Mouse (Mus musculus) ES-E14 (cell line): ENCODE data around the gene Ttc9c.

Source experiments
- CHD2 ChIP-seq: IDR thresholded peaks from 2 replicates; pipeline ENCODE4 v1.6.1; 2014; ENCODE audit warnings: mild to moderate bottlenecking, low read depth, low read length, inconsistent platforms
- HCFC1 ChIP-seq: IDR thresholded peaks from 2 replicates; pipeline ENCODE4 v1.6.1; 2012; ENCODE audit warnings: low read length, inconsistent platforms, borderline replicate concordance; ENCODE audit not compliant: insufficient read depth
- MAFK ChIP-seq: IDR thresholded peaks from 2 replicates; pipeline ENCODE4 v1.6.1; 2014; ENCODE audit warnings: mild to moderate bottlenecking, low read depth, low read length, inconsistent platforms; ENCODE audit not compliant: insufficient read depth
- ZNF384 ChIP-seq: IDR thresholded peaks from 2 replicates; pipeline ENCODE4 v1.6.1; 2012; ENCODE audit warnings: low read depth, low read length, inconsistent platforms

GRCm38 (mm10) chr19:8772996-8773395, 46.1 kb downstream of the Ttc9c start:
- TF ChIP-seq MAFK (no peak), CHD2 (no peak), ZNF384 (no peak), HCFC1 (no peak)
